9 mouse cellular contexts compared by ENCODE assay signal in the genomic region with DNA sequence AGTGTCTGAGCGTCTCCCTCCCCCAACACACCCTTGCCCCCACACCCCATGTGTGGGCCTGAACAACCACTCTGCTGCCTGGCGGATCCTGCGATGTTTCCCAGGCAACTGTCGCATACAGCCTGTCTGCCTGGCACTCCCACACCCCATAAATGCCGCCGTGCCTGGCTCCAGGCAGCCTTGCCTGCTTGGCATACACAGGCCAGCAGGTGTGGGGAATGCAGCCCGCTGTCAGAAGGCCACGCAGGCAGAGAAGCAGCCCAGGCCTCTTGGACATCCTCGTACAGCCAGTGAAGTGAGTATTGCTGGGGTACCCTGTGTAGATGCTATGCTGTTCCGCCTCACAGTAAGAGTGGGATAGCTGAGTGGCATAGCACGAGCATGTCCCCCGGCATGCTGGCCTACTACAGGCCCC. TPM values are rescaled to one million over a fixed set of nuclear protein-coding genes. Genes with fewer than 3 reads are reported as not detected.
DNase-seq lines count a peak whose midpoint lies in the region; ATAC-seq lines count a peak whose summit lies in the region.
"Had no signal": no experiment of that assay in that cellular context is flagged by ENCODE, and none has a peak within 500 bp of the region (broad histone marks: within the 10 kb centered on the region; RNA-seq: fewer than 3 reads in every experiment).

No protein-coding gene starts in this region.

- intact Hi-C loops in gastrocnemius, postnatal 14 days (cut with DNase I; ENCODE audit: low total_unique reads), result loop anchor here (10.0 kb wide), 1 partner anchor 122 kb away; no protein-coding TSS in a partner anchor

- peak; percentile 76 for DNase-seq in cerebellum, adult 11 months
- DNase-seq in gastrocnemius, postnatal 14 days, result peak; percentile 77
- peak; percentile 90 for DNase-seq in layer of hippocampus, adult 9-11 months
- peak; percentile 83 for DNase-seq in right cerebral cortex, adult 18-20 months
- DNase-seq in embryo, embryonic 9.5 days (ENCODE audit: extremely low spot score), result no peak

- H3K36me3 ChIP-seq in intestine, embryonic 16.5 days (ENCODE audit: control insufficient read depth, insufficient read depth, low read length), result no peaks in the 10 kb centered on the region
- H3K36me3 ChIP-seq in intestine, embryonic 15.5 days, result no peaks in the 10 kb centered on the region

- no peaks in the 10 kb centered on the region for H3K9me3 ChIP-seq in intestine, embryonic 16.5 days (ENCODE audit: control insufficient read depth, low read length)
- H3K9me3 ChIP-seq in intestine, embryonic 15.5 days, result no peaks in the 10 kb centered on the region

- 71% methylated on average over 12 of the region's 12 CpGs for WGBS in intestine, embryonic 16.5 days
- WGBS in intestine, embryonic 15.5 days, result 73% methylated on average over 12 of the region's 12 CpGs

- H3K27me3 ChIP-seq in intestine, embryonic 16.5 days (replicated peaks; ENCODE audit: control insufficient read depth, insufficient read depth, low read length), result no peaks in the 10 kb centered on the region
- H3K27me3 ChIP-seq in intestine, embryonic 15.5 days (replicated peaks), result no peaks in the 10 kb centered on the region

- no peak overlapping the region for H3K4me3 ChIP-seq in intestine, embryonic 16.5 days (ENCODE audit: low read length)
- H3K4me3 ChIP-seq in intestine, embryonic 15.5 days (replicated peaks), result no peak overlapping the region
- H3K4me3 ChIP-seq: erythroblast, embryonic 14.5 days had no signal

- no peak for ATAC-seq in intestine, embryonic 16.5 days
- ATAC-seq in intestine, embryonic 15.5 days, result no peak
- no peak for ATAC-seq in granulocyte monocyte progenitor cell, adult 5-6 weeks (replicated peaks; ENCODE audit: poor library complexity, severe bottlenecking)

- no peak overlapping the region for H3K4me2 ChIP-seq in intestine, embryonic 16.5 days (ENCODE audit: low read depth, low read length)
- no peak overlapping the region for H3K4me2 ChIP-seq in intestine, embryonic 15.5 days (replicated peaks)

- peaks cover 14% of the 10 kb centered on the region; the same call in 1 of the 2 replicates for H3K4me1 ChIP-seq in intestine, embryonic 16.5 days (ENCODE audit: control insufficient read depth, insufficient read depth, low read length)
- peaks cover 11% of the 10 kb centered on the region for H3K4me1 ChIP-seq in intestine, embryonic 15.5 days (replicated peaks)

- peak overlapping the region; percentile 35; the same call in 1 of the 2 replicates for H3K9ac ChIP-seq in intestine, embryonic 16.5 days (ENCODE audit: low read depth, low read length)
- no peak overlapping the region for H3K9ac ChIP-seq in intestine, embryonic 15.5 days

- no peak overlapping the region; the same call in 1 of the 2 replicates for H3K27ac ChIP-seq in intestine, embryonic 16.5 days (ENCODE audit: low read length)
- H3K27ac ChIP-seq in intestine, embryonic 15.5 days, result no peak overlapping the region

RNA-seq across cellular contexts. Expression of gene Faap20, which starts 2.9 kb away (rescaled TPM):
- polyA plus RNA-seq in intestine, embryonic 16.5 days (2015; fragmentation: Nextera tagmentation; extraction: Ambion mirVana), result 60.3 and 70.4 TPM in 2 replicates
- 64.1 and 74.9 TPM in 2 replicates for polyA plus RNA-seq in intestine, embryonic 15.5 days (2015; fragmentation: Nextera tagmentation; extraction: Ambion mirVana)
- 10 to 100 TPM; 11.9 to 15.3 TPM for total RNA-seq in gastrocnemius, postnatal 14 days (2021)
- 25.0 and 35.2 TPM in 2 replicates for total RNA-seq in granulocyte monocyte progenitor cell, adult 5-6 weeks (2014; fragmentation: Nextera tagmentation)
- total RNA-seq in granulocyte monocyte progenitor cell, adult 5-6 weeks (2017), result 14.0 and 17.5 TPM in 2 replicates

RNA-seq across cellular contexts. Expression of gene Ski, which starts 24.3 kb away (rescaled TPM):
- polyA plus RNA-seq in intestine, embryonic 16.5 days (2015; fragmentation: Nextera tagmentation; extraction: Ambion mirVana), result 11.4 and 11.7 TPM in 2 replicates
- 13.3 and 13.8 TPM in 2 replicates for polyA plus RNA-seq in intestine, embryonic 15.5 days (2015; fragmentation: Nextera tagmentation; extraction: Ambion mirVana)
- total RNA-seq in gastrocnemius, postnatal 14 days (2021), result 10 to 100 TPM; 41.6 to 51.6 TPM
- 18.1 and 19.4 TPM in 2 replicates for total RNA-seq in granulocyte monocyte progenitor cell, adult 5-6 weeks (2014; fragmentation: Nextera tagmentation)
- 4.7 and 8.6 TPM in 2 replicates for total RNA-seq in granulocyte monocyte progenitor cell, adult 5-6 weeks (2017)
